Mouse (Mus musculus): ENCODE results near the gene Tex26.

DNA sequence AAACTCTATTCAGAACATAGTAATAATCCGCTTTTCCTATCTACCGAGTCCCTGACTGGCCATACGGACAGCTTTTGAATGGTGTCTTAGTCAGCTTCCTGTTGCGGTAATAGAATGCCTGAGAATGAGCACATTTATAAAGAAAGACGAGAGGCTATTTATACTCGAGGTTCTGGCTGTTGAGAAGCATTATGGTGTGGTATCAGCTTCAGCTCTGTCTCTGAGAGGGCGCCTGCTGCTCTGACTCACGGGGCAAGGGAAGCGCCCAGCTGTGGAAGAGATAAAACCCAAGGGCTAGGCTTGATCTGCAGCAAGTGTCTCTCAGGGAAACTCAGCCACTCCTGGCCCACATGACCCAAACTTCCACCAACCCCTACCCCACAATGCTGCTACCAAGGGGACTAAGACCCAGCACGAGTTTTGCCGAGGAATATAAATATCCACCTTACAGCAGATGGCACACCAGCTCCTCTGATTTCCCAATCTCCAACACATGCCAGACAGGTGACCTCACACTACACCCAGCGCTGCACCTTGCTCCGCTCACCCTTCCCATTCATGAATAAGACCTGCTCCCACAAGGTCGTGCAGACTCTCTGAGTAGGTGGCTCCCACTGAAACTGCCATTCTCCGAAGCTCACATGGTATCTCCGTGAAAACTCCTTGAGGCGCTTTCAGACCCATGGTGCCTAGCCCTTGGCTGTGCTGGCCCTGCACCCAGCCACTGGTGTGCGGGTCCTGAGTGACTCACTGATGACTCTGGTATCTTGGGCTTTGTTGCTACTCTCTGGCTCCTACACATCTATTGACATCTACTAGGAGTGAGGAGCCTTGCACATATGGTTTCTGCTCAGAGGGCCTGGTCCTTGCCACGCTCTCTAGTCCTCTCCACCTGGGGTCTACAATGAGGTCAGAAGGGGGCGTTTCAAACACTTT is 68.9 kb downstream of the Tex26 start:
- TF ChIP-seq CTCF (IDR thresholded peaks at IDR 0.05; ENCODE audit: low read depth, low read length): no peak
- no peak for TF ChIP-seq POLR2A (IDR thresholded peaks at IDR 0.05; ENCODE audit: extremely low read depth, insufficient read depth, low read length)
